Mouse (Mus musculus) embryonic fibroblast, embryonic 13.5 days (primary cell): ENCODE results near the gene Dnajc25.

ENCODE experiments used
- CTCF ChIP-seq: IDR thresholded peaks from 2 replicates; pipeline ENCODE4 v1.5.1; 2011; ENCODE audit warnings: mild to moderate bottlenecking, control low read depth, low read length, moderate library complexity, borderline replicate concordance; ENCODE audit not compliant: insufficient read depth
- POLR2A ChIP-seq: IDR thresholded peaks from 2 replicates; pipeline ENCODE4 v1.6.1; 2011; ENCODE audit warnings: low read depth, mild to moderate bottlenecking, control low read depth, low read length, moderate library complexity

DNA sequence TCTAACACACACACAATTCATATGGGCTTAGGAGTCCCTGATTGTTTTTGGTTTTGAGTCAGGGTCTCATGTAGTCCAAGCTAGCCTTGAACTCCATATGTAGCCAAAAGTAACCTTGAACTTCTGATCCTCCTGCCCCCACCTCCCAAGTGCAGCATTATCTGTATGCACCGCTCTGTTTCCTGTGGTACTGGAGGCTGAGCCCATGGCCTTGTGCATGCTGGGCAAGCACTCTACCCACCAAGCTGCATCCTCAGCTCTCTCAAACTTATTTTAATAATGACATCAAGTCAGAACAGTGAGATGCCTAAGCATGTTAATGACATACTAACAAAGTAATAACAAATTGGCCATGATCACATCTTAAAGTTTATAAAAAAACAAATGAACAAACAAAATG, 56.2 kb downstream of the Dnajc25 start:
- TF ChIP-seq POLR2A = no peak
- TF ChIP-seq CTCF = no peak
